Mouse (Mus musculus): ENCODE measurements at regions not wholly inside any gene's neighbourhood (a gene's known extent, or its start where the extent isn't known, plus 50 kb on each side); places are given as distances from the start of the nearest gene placed in this dataset.

DNA sequence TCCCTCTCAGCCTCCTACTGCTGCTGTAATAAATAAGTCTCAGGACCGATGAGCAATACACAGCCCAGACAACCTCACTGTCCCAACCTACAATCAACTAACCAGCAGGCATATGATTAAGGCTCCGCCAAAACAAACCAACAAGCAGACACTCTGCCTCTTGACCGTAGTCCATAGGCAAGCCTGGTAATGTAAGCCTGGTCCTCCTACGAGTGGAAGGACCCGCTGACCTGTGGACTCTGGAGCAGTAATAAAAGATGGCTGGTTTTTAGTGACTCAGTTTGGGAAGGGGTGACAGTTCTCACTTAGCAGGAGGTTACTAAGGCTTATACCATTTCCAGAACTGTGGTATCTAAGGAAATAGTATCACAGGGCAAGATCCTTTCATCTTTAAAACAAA lies 53.4 kb downstream of the Gm47996 start:
- WGBS: 81% methylated on average over 5 of the region's 5 CpGs
- peaks cover 7% of the 10 kb centered on the region; the same call in 1 of the 2 replicates for H3K4me1 ChIP-seq (ENCODE audit: control insufficient read depth, insufficient read depth, low read length)
- ATAC-seq (ENCODE audit: low read depth): no peak
- DNase-seq (ENCODE audit: low spot score): no peak
- H3K4me3 ChIP-seq (ENCODE audit: low read depth, low read length): no peak overlapping the region
- no peak overlapping the region for H3K4me2 ChIP-seq (ENCODE audit: low read depth, low read length)
- H3K9me3 ChIP-seq (ENCODE audit: control insufficient read depth, low read length): no peaks in the 10 kb centered on the region
- H3K36me3 ChIP-seq (ENCODE audit: control insufficient read depth, insufficient read depth, low read length): no peaks in the 10 kb centered on the region
- no peak overlapping the region for H3K9ac ChIP-seq (ENCODE audit: low read depth, low read length)
- H3K27me3 ChIP-seq (replicated peaks; ENCODE audit: control insufficient read depth, insufficient read depth, low read length): no peaks in the 10 kb centered on the region
- H3K27ac ChIP-seq (replicated peaks; ENCODE audit: low read depth, low read length): no peak overlapping the region

DNA sequence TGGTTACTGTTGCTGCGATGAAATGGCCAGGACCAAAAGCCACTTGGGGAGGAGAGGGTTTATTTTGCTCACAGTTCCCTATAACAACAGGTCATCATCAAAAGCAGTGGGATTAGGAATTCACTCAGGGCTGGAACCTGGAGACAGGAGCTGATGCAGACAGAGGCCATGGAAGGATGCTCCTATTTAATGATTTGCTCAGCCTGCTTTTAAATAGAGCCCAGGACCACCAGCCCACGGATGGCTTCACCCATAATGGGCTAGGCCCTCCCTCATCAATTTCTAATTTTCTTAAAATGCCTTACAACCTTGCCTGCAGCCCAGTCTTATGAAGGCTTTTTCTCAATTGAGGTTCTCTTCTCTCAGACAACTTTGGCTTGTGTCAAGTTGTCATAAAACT lies 53.9 kb downstream of the Gm47996 start:
- no peak overlapping the region for H3K4me2 ChIP-seq (ENCODE audit: low read depth, low read length)
- H3K9ac ChIP-seq (ENCODE audit: low read depth, low read length): no peak overlapping the region
- DNase-seq (ENCODE audit: low spot score): no peak
- ATAC-seq (ENCODE audit: low read depth): no peak
- H3K27me3 ChIP-seq (replicated peaks; ENCODE audit: control insufficient read depth, insufficient read depth, low read length): no peaks in the 10 kb centered on the region
- no peaks in the 10 kb centered on the region for H3K9me3 ChIP-seq (ENCODE audit: control insufficient read depth, low read length)
- WGBS: 69% methylated on average over 2 of the region's 2 CpGs
- peaks cover 4% of the 10 kb centered on the region; the same call in 1 of the 2 replicates for H3K4me1 ChIP-seq (ENCODE audit: control insufficient read depth, insufficient read depth, low read length)
- no peak overlapping the region for H3K4me3 ChIP-seq (ENCODE audit: low read depth, low read length)
- no peaks in the 10 kb centered on the region for H3K36me3 ChIP-seq (ENCODE audit: control insufficient read depth, insufficient read depth, low read length)
- no peak overlapping the region for H3K27ac ChIP-seq (replicated peaks; ENCODE audit: low read depth, low read length)

DNA sequence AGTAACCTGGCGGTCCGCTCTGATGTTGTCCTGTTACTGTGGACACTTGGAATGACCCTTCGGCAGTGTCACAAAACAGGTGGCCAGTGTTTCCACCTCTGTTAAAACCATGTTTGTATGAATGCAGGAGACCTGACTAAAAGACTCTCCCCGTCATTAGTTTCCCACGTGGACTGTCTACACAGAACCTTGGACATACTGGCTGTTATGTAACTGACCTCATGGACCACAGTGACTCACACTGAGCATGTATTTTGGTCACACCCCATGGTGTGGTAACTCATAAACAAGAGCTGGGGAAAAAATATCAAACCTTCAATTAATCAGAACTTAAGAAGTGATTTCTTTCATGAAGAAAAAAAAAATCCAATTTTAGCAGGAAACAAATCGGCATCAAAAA lies 54.9 kb downstream of the Gm47996 start:
- DNase-seq (ENCODE audit: low spot score) (no peak), ATAC-seq (ENCODE audit: low read depth) (no peak)
- H3K4me2 ChIP-seq (ENCODE audit: low read depth, low read length): no peak overlapping the region
- no peaks in the 10 kb centered on the region for H3K27me3 ChIP-seq (replicated peaks; ENCODE audit: control insufficient read depth, insufficient read depth, low read length)
- no peaks in the 10 kb centered on the region for H3K4me1 ChIP-seq (ENCODE audit: control insufficient read depth, insufficient read depth, low read length)
- no peak overlapping the region for H3K9ac ChIP-seq (ENCODE audit: low read depth, low read length)
- no peaks in the 10 kb centered on the region for H3K36me3 ChIP-seq (ENCODE audit: control insufficient read depth, insufficient read depth, low read length)
- 94% methylated on average over 6 of the region's 6 CpGs for WGBS
- no peak overlapping the region for H3K4me3 ChIP-seq (ENCODE audit: low read depth, low read length)
- H3K9me3 ChIP-seq (ENCODE audit: control insufficient read depth, low read length): no peaks in the 10 kb centered on the region
- H3K27ac ChIP-seq (replicated peaks; ENCODE audit: low read depth, low read length): no peak overlapping the region

DNA sequence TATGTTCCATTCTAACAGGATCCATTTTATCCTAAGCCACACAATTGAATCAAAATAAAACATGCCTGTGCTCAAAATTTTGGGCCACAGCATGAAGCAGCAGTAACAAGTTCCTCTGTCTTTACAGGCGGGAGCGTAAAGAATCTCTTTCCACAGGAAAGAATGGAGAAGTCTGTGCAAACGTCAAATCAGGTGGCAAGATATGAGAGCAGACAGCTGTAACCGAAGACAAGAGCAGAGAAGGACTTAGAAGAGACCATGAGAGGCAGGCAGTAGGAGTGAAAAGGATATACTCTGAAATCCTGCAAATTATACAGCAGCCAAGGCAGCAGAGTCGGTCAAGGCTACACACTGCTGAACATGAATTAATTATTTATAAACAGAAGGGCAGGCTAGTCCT lies 55.7 kb downstream of the Gm47996 start:
- no peak for ATAC-seq (ENCODE audit: low read depth)
- no peak overlapping the region for H3K27ac ChIP-seq (replicated peaks; ENCODE audit: low read depth, low read length)
- no peaks in the 10 kb centered on the region for H3K4me1 ChIP-seq (ENCODE audit: control insufficient read depth, insufficient read depth, low read length)
- no peaks in the 10 kb centered on the region for H3K27me3 ChIP-seq (replicated peaks; ENCODE audit: control insufficient read depth, insufficient read depth, low read length)
- WGBS: 71% methylated on average over 5 of the region's 5 CpGs
- H3K4me2 ChIP-seq (ENCODE audit: low read depth, low read length): no peak overlapping the region
- H3K9ac ChIP-seq (ENCODE audit: low read depth, low read length): no peak overlapping the region
- no peak for DNase-seq (ENCODE audit: low spot score)
- no peaks in the 10 kb centered on the region for H3K9me3 ChIP-seq (ENCODE audit: control insufficient read depth, low read length)
- H3K36me3 ChIP-seq (ENCODE audit: control insufficient read depth, insufficient read depth, low read length): no peaks in the 10 kb centered on the region
- no peak overlapping the region for H3K4me3 ChIP-seq (ENCODE audit: low read depth, low read length)

DNA sequence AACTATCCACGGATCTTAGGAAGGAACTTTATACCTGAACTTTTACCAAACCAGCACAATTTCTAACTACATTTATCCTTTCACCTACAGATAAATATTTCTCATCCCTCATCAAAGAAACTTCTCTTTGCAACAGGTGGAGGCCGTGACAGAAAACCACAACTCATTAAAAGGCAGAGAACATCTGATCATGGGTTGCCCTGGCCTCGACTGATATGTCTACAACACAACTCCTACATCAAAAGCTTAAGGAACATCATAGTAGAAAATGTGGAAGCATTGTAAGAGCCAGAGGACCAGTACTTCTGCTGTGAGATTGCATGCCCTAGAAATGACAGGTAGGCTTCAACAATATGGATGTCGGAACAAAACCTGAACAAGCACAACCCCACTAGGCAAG lies 56.8 kb downstream of the Gm47996 start:
- Histone ChIP-seq H3K4me2 (ENCODE audit: low read depth, low read length) (no peak overlapping the region), H3K9me3 (ENCODE audit: control insufficient read depth, low read length) (no peaks in the 10 kb centered on the region), H3K27ac (replicated peaks; ENCODE audit: low read depth, low read length) (no peak overlapping the region), H3K4me3 (ENCODE audit: low read depth, low read length) (no peak overlapping the region), H3K9ac (ENCODE audit: low read depth, low read length) (no peak overlapping the region), H3K36me3 (ENCODE audit: control insufficient read depth, insufficient read depth, low read length) (no peaks in the 10 kb centered on the region), H3K27me3 (replicated peaks; ENCODE audit: control insufficient read depth, insufficient read depth, low read length) (no peaks in the 10 kb centered on the region), H3K4me1 (ENCODE audit: control insufficient read depth, insufficient read depth, low read length) (no peaks in the 10 kb centered on the region)
- DNase-seq (ENCODE audit: low spot score): no peak
- no peak for ATAC-seq (ENCODE audit: low read depth)
- WGBS: 89% methylated on average over 4 of the region's 4 CpGs

DNA sequence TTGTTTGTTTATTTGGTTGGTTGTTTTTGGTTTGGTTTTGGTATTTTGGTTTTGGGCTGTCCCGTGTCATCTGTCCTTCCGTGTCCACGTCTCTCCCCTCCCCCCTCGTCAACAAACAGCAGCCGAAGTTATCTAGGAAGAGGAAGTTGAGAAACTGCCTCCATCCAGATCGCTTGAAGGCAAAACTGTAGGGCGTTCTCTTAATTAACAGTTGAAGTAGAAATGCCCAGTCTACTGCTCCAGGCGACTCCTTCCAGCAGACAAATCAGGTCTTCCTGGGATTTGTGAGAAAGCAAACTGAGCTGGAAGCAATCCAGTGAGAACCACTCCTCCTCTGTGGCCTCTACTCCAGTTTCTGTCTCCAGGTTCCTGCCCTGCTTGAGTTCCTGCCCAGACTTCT lies 60.8 kb downstream of the Gm47996 start:
- ATAC-seq (ENCODE audit: low read depth) (no peak), DNase-seq (ENCODE audit: low spot score) (no peak)
- no peaks in the 10 kb centered on the region for H3K36me3 ChIP-seq (ENCODE audit: control insufficient read depth, insufficient read depth, low read length)
- WGBS: 72% methylated on average over 8 of the region's 8 CpGs
- H3K4me2 ChIP-seq (ENCODE audit: low read depth, low read length): no peak overlapping the region
- no peaks in the 10 kb centered on the region for H3K9me3 ChIP-seq (ENCODE audit: control insufficient read depth, low read length)
- H3K27ac ChIP-seq (replicated peaks; ENCODE audit: low read depth, low read length): no peak overlapping the region
- no peaks in the 10 kb centered on the region for H3K4me1 ChIP-seq (ENCODE audit: control insufficient read depth, insufficient read depth, low read length)
- H3K27me3 ChIP-seq (replicated peaks; ENCODE audit: control insufficient read depth, insufficient read depth, low read length): no peaks in the 10 kb centered on the region
- H3K9ac ChIP-seq (ENCODE audit: low read depth, low read length): no peak overlapping the region
- H3K4me3 ChIP-seq (ENCODE audit: low read depth, low read length): no peak overlapping the region

DNA sequence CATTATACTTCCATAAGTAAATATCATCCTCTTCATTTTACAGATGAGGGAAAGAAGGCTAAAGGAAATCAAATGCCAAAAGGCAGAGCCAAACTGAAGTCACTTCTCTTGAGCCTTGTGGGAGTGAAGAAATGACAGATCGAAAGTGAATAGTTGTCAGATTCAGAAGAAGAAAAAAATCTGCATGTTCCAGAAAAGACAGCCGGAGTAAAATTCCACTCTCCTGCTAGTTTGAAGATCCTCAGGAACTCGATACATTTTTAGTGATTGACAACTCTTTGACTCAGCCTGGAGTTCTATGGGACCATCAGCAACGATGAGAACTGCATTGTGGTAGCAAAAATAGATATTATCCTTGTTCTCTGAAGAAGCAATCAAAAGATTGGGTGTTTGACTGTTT lies 64.4 kb downstream of the Gm47996 start:
- Histone ChIP-seq H3K27me3 (replicated peaks; ENCODE audit: control insufficient read depth, insufficient read depth, low read length) (no peaks in the 10 kb centered on the region), H3K9ac (ENCODE audit: low read depth, low read length) (no peak overlapping the region), H3K4me1 (ENCODE audit: control insufficient read depth, insufficient read depth, low read length) (no peaks in the 10 kb centered on the region), H3K9me3 (ENCODE audit: control insufficient read depth, low read length) (no peaks in the 10 kb centered on the region), H3K27ac (replicated peaks; ENCODE audit: low read depth, low read length) (no peak overlapping the region), H3K36me3 (ENCODE audit: control insufficient read depth, insufficient read depth, low read length) (no peaks in the 10 kb centered on the region), H3K4me3 (ENCODE audit: low read depth, low read length) (no peak overlapping the region), H3K4me2 (ENCODE audit: low read depth, low read length) (no peak overlapping the region)
- no peak for DNase-seq (ENCODE audit: low spot score)
- WGBS: 75% methylated on average over 4 of the region's 4 CpGs
- ATAC-seq (ENCODE audit: low read depth): no peak

DNA sequence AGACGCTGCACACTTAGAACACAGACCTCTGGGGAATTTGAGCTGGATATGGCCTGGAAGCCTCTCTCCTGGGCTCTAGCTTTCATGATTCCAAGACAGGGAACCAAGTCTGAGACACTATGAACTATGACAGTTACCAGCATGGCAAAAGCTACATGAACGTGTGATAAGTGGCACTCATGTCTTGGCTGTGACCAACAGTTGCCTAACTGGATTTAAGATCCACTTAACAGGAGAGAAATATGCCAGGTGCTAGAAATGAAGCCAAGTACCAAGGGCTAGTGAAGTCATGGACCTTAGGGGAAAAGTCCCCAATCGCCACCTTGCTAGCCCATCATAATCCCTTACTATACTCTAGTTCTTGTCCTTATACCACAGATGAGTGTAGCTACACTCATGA lies 65.7 kb downstream of the Gm47996 start:
- no peaks in the 10 kb centered on the region for H3K36me3 ChIP-seq (ENCODE audit: control insufficient read depth, insufficient read depth, low read length)
- 77% methylated on average over 3 of the region's 3 CpGs for WGBS
- H3K4me2 ChIP-seq (ENCODE audit: low read depth, low read length): no peak overlapping the region
- H3K9me3 ChIP-seq (ENCODE audit: control insufficient read depth, low read length): no peaks in the 10 kb centered on the region
- DNase-seq (ENCODE audit: low spot score): no peak
- H3K27me3 ChIP-seq (replicated peaks; ENCODE audit: control insufficient read depth, insufficient read depth, low read length): no peaks in the 10 kb centered on the region
- no peak for ATAC-seq (ENCODE audit: low read depth)
- H3K9ac ChIP-seq (ENCODE audit: low read depth, low read length): no peak overlapping the region
- no peaks in the 10 kb centered on the region for H3K4me1 ChIP-seq (ENCODE audit: control insufficient read depth, insufficient read depth, low read length)
- H3K27ac ChIP-seq (replicated peaks; ENCODE audit: low read depth, low read length): no peak overlapping the region
- no peak overlapping the region for H3K4me3 ChIP-seq (ENCODE audit: low read depth, low read length)

DNA sequence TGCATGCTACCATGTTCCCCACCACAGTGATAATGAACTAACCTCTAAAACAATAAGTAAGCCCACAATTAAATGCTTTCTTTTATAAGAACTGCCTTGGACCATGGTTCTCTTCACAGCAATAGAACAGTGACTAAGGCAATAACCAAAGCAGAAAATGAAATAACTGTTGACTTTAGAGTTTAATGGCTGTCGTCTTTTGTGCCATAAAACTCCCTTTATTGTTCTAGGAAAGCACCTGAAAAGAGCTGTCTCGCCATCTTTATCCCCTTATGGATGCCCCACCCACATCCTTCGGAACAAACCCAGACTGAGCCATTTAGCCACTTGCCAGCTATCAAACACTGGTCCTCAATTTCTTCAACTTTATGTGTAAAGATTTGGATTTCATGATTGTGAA lies 64.3 kb upstream of the Ivns1abp start:
- no peak overlapping the region for H3K4me2 ChIP-seq (ENCODE audit: low read depth, low read length)
- 88% methylated on average over 3 of the region's 3 CpGs for WGBS

More for the DNA sequence above, 64.3 kb upstream of the Ivns1abp start:
- Histone ChIP-seq H3K4me3 (ENCODE audit: low read depth, low read length) (no peak overlapping the region), H3K27me3 (replicated peaks; ENCODE audit: control insufficient read depth, insufficient read depth, low read length) (no peaks in the 10 kb centered on the region), H3K27ac (replicated peaks; ENCODE audit: low read depth, low read length) (no peak overlapping the region), H3K4me1 (ENCODE audit: control insufficient read depth, insufficient read depth, low read length) (no peaks in the 10 kb centered on the region), H3K36me3 (ENCODE audit: control insufficient read depth, insufficient read depth, low read length) (no peaks in the 10 kb centered on the region), H3K9ac (ENCODE audit: low read depth, low read length) (no peak overlapping the region), H3K9me3 (ENCODE audit: control insufficient read depth, low read length) (no peaks in the 10 kb centered on the region)
- ATAC-seq (ENCODE audit: low read depth) (no peak), DNase-seq (ENCODE audit: low spot score) (no peak)

All from embryonic facial prominence, embryonic 14.5 days (tissue).